Mouse (Mus musculus): ENCODE data around the gene 4930519G04Rik.

The 4930519G04Rik gene

GRCm38 (mm10) chr5:114853364-114853763 lies at the start of gene 4930519G04Rik:
Gene 4930519G04Rik, plus strand, starts transcription at chr5:114853664.
- in situ Hi-C loops (cut with MboI, MseI) = loop anchor here (10.0 kb wide), 1 partner anchor 1509 kb away; no protein-coding TSS in a partner anchor

- in situ Hi-C loops (cut with MboI, MseI) = no loop called here
Observed at GRCm38 (mm10) chr5:114804335-114804734, 49.1 kb upstream of the 4930519G04Rik start.

GRCm38 (mm10) chr5:114804958-114805357 lies 48.5 kb upstream of the 4930519G04Rik start:
- in situ Hi-C loops (cut with MboI, MseI) = no loop called here

GRCm38 (mm10) chr5:114805436-114806350 lies 47.8 kb upstream of the 4930519G04Rik start:
- in situ Hi-C loops (cut with MboI, MseI) = no loop called here

- in situ Hi-C loops (cut with MboI, MseI) = no loop called here
Observed at GRCm38 (mm10) chr5:114806636-114807035, 46.8 kb upstream of the 4930519G04Rik start.

- in situ Hi-C loops (cut with MboI, MseI) = no loop called here
Observed at GRCm38 (mm10) chr5:114807063-114807462, 46.4 kb upstream of the 4930519G04Rik start.

- in situ Hi-C loops (cut with MboI, MseI) = no loop called here
Observed at GRCm38 (mm10) chr5:114807468-114807867, 46.0 kb upstream of the 4930519G04Rik start.

- in situ Hi-C loops (cut with MboI, MseI) = no loop called here
Observed at GRCm38 (mm10) chr5:114807893-114808292, 45.6 kb upstream of the 4930519G04Rik start.

- in situ Hi-C loops (cut with MboI, MseI) = no loop called here
Observed at GRCm38 (mm10) chr5:114808385-114808784, 45.1 kb upstream of the 4930519G04Rik start.

- in situ Hi-C loops (cut with MboI, MseI) = no loop called here
Observed at GRCm38 (mm10) chr5:114809181-114809756, 44.2 kb upstream of the 4930519G04Rik start.

GRCm38 (mm10) chr5:114809826-114810225 lies 43.6 kb upstream of the 4930519G04Rik start:
- in situ Hi-C loops (cut with MboI, MseI) = no loop called here

GRCm38 (mm10) chr5:114813525-114814181 lies 39.8 kb upstream of the 4930519G04Rik start:
- in situ Hi-C loops (cut with MboI, MseI) = no loop called here

GRCm38 (mm10) chr5:114816599-114816998 lies 36.9 kb upstream of the 4930519G04Rik start:
- in situ Hi-C loops (cut with MboI, MseI) = no loop called here

- in situ Hi-C loops (cut with MboI, MseI) = no loop called here
Observed at GRCm38 (mm10) chr5:114818124-114818523, 35.3 kb upstream of the 4930519G04Rik start.

- in situ Hi-C loops (cut with MboI, MseI) = no loop called here
Observed at GRCm38 (mm10) chr5:114822796-114823688, 30.4 kb upstream of the 4930519G04Rik start, which contains the start of gene 1500011B03Rik. Gene 1500011B03Rik, minus strand, starts transcription at chr5:114823468.

GRCm38 (mm10) chr5:114824197-114824596 lies 29.3 kb upstream of the 4930519G04Rik start:
- in situ Hi-C loops (cut with MboI, MseI) = no loop called here

GRCm38 (mm10) chr5:114825978-114826691 lies 27.3 kb upstream of the 4930519G04Rik start:
- in situ Hi-C loops (cut with MboI, MseI) = no loop called here

- in situ Hi-C loops (cut with MboI, MseI) = no loop called here
Observed at GRCm38 (mm10) chr5:114827427-114827826, 26.0 kb upstream of the 4930519G04Rik start.

GRCm38 (mm10) chr5:114829740-114830139 lies 23.7 kb upstream of the 4930519G04Rik start:
- in situ Hi-C loops (cut with MboI, MseI) = no loop called here

GRCm38 (mm10) chr5:114836886-114837285 lies 16.6 kb upstream of the 4930519G04Rik start:
- in situ Hi-C loops (cut with MboI, MseI) = no loop called here
